Mouse (Mus musculus) forebrain, postnatal 0 days (tissue): ENCODE measurements around the gene Gpank1. TPM values are rescaled to one million over a fixed set of nuclear protein-coding genes. Genes with fewer than 3 reads are reported as not detected.

Experiments used
- ATAC-seq: fragments of 200-750 bp; cut with Nextera tagmentation; 2 replicates; pipeline ENCODE4 v1.8.0; 2017; ENCODE audit warnings: mild to moderate bottlenecking, moderate library complexity
- DNase-seq: peaks from one replicate; pipeline ENCODE4 v3.0.0-alpha.2; 2015
- H3K27ac ChIP-seq: fragments of 300-500 bp; sonication (generic); 2 replicates; pipeline ENCODE4 v1.5.1; 2014; ENCODE audit warnings: low read depth, mild to moderate bottlenecking, antibody characterized with exemption, low read length, moderate library complexity, mixed read lengths
- H3K27me3 ChIP-seq: fragments of 300-500 bp; sonication (generic); 2 replicates; pipeline ENCODE4 v1.6.1; 2014; ENCODE audit warnings: mild to moderate bottlenecking, low read length, mixed read lengths; ENCODE audit not compliant: insufficient read depth
- H3K36me3 ChIP-seq: fragments of 300-500 bp; sonication (generic); 2 replicates; pipeline ENCODE4 v1.6.1; 2014; ENCODE audit warnings: mild to moderate bottlenecking, moderate library complexity; ENCODE audit not compliant: insufficient read depth
- H3K4me1 ChIP-seq: fragments of 300-500 bp; sonication (generic); 2 replicates; pipeline ENCODE4 v1.6.1; 2014; ENCODE audit warnings: antibody characterized with exemption; ENCODE audit not compliant: insufficient read depth
- H3K4me2 ChIP-seq: fragments of 300-500 bp; sonication (generic); 2 replicates; pipeline ENCODE4 v1.6.1; 2014; ENCODE audit warnings: low read depth, mild to moderate bottlenecking, moderate library complexity
- H3K4me3 ChIP-seq: fragments of 300-500 bp; sonication (generic); 2 replicates; pipeline ENCODE4 v1.5.1; 2014; ENCODE audit warnings: low read depth, low read length, mixed read lengths
- H3K9ac ChIP-seq: fragments of 300-500 bp; sonication (generic); 2 replicates; pipeline ENCODE4 v1.6.1; 2014; ENCODE audit warnings: mild to moderate bottlenecking
- H3K9me3 ChIP-seq: fragments of 300-500 bp; sonication (generic); 2 replicates; pipeline ENCODE4 v1.6.1; 2016; ENCODE audit warnings: low read length
- CTCF ChIP-seq: sonication (generic); IDR thresholded peaks from 2 replicates; pipeline ENCODE4 v1.5.1; 2016; ENCODE audit warnings: antibody characterized with exemption, control low read depth, low read depth
- WGBS: fragments of 180-500 bp; shearing (Covaris S2); extraction: QIAGEN DNeasy Blood & Tissue Kit; methylation state at CpG from one replicate; pipeline ENCODE4 v1.1.7; 2014; 5-methylcytosine and 5-hydroxymethylcytosine counted together
- polyA plus RNA-seq: library from polyadenylated mRNA; unstranded; fragments of >200 nt; fragmentation: Nextera tagmentation; extraction: Ambion mirVana; gene quantifications from 2 replicates; pipeline ENCODE4 v1.2.1, GENCODE M21; 2015
- total RNA-seq: library from RNA; depleted of rRNA; stranded (reverse); fragments of >200 nt; gene quantifications from 2 replicates; pipeline ENCODE4 v1.2.3, GENCODE M21; 2014

Gpank1 gene
- total and polyA plus RNA-seq, 2 experiments from 2014 or later = 16.9 to 19.7 TPM

- Histone ChIP-seq H3K4me3 (no peak overlapping the region), H3K4me2 (no peak overlapping the region), H3K27me3 (no peaks in the 10 kb centered on the region), H3K4me1 (no peaks in the 10 kb centered on the region), H3K9ac (no peak overlapping the region), H3K36me3 (peaks cover 98% of the 10 kb centered on the region), H3K27ac (no peak overlapping the region), H3K9me3 (no peaks in the 10 kb centered on the region)
- no peak for ATAC-seq
- 90% methylated on average over 12 of the region's 12 CpGs for WGBS
- no peak for DNase-seq
- TF ChIP-seq CTCF = no peak
These were observed 34.2 kb downstream of the Gpank1 start for GRCm38 (mm10) chr17:35155451-35155850.

- H3K36me3 ChIP-seq = peaks cover 100% of the 10 kb centered on the region
- no peak overlapping the region for H3K27ac ChIP-seq
- H3K4me1 ChIP-seq = no peaks in the 10 kb centered on the region
- H3K27me3 ChIP-seq = no peaks in the 10 kb centered on the region
- DNase-seq = no peak
- ATAC-seq = no peak
- WGBS = 89% methylated on average over 33 of the region's 33 CpGs
- no peaks in the 10 kb centered on the region for H3K9me3 ChIP-seq
- no peak overlapping the region for H3K9ac ChIP-seq
- H3K4me3 ChIP-seq = no peak overlapping the region
- TF ChIP-seq CTCF = no peak
- H3K4me2 ChIP-seq = no peak overlapping the region
These were observed 35.4 kb downstream of the Gpank1 start for GRCm38 (mm10) chr17:35156461-35157200.

- H3K9me3 ChIP-seq = no peaks in the 10 kb centered on the region
- no peak for ATAC-seq
- DNase-seq = no peak
- no peaks in the 10 kb centered on the region for H3K27me3 ChIP-seq
- H3K4me1 ChIP-seq = peaks cover 2% of the 10 kb centered on the region; the same call in 1 of the 2 replicates
- no peak overlapping the region for H3K4me2 ChIP-seq
- H3K27ac ChIP-seq = no peak overlapping the region
- H3K4me3 ChIP-seq = no peak overlapping the region
- H3K9ac ChIP-seq = no peak overlapping the region
- 94% methylated on average over 8 of the region's 8 CpGs for WGBS
- peaks cover 100% of the 10 kb centered on the region for H3K36me3 ChIP-seq
- TF ChIP-seq CTCF = no peak
These were observed 36.0 kb downstream of the Gpank1 start for GRCm38 (mm10) chr17:35157254-35157653.

- H3K36me3 ChIP-seq = peaks cover 98% of the 10 kb centered on the region
- no peak for TF ChIP-seq CTCF
- DNase-seq (no peak), ATAC-seq (no peak)
- no peak overlapping the region for H3K27ac ChIP-seq
- no peak overlapping the region for H3K4me3 ChIP-seq
- no peak overlapping the region for H3K4me2 ChIP-seq
- no peaks in the 10 kb centered on the region for H3K27me3 ChIP-seq
- peaks cover 7% of the 10 kb centered on the region for H3K4me1 ChIP-seq
- 94% methylated on average over 8 of the region's 8 CpGs for WGBS
- H3K9me3 ChIP-seq = no peaks in the 10 kb centered on the region
- H3K9ac ChIP-seq = no peak overlapping the region
These were observed 36.5 kb downstream of the Gpank1 start for GRCm38 (mm10) chr17:35157661-35158175.

- Histone ChIP-seq H3K36me3 (peaks cover 87% of the 10 kb centered on the region), H3K4me1 (peaks cover 10% of the 10 kb centered on the region), H3K4me2 (no peak overlapping the region), H3K4me3 (no peak overlapping the region), H3K27me3 (no peaks in the 10 kb centered on the region), H3K27ac (no peak overlapping the region), H3K9me3 (no peaks in the 10 kb centered on the region), H3K9ac (no peak overlapping the region)
- 93% methylated on average over 16 of the region's 16 CpGs for WGBS
- no peak for ATAC-seq
- TF ChIP-seq CTCF = no peak
- DNase-seq = no peak
These were observed 37.8 kb downstream of the Gpank1 start for GRCm38 (mm10) chr17:35158850-35159593.

GRCm38 (mm10) chr17:35159638-35160037 lies 38.4 kb downstream of the Gpank1 start:
- peaks cover 81% of the 10 kb centered on the region for H3K36me3 ChIP-seq
- no peaks in the 10 kb centered on the region for H3K9me3 ChIP-seq
- H3K4me3 ChIP-seq = no peak overlapping the region

GRCm38 (mm10) chr17:35161421-35161820 lies 40.2 kb downstream of the Gpank1 start:
- no peak overlapping the region for H3K4me3 ChIP-seq
- DNase-seq (no peak), ATAC-seq (no peak)
- peaks cover 16% of the 10 kb centered on the region for H3K4me1 ChIP-seq
- no peak overlapping the region for H3K27ac ChIP-seq
- H3K9ac ChIP-seq = no peak overlapping the region
- H3K27me3 ChIP-seq = no peaks in the 10 kb centered on the region
- H3K9me3 ChIP-seq = no peaks in the 10 kb centered on the region
- peaks cover 63% of the 10 kb centered on the region for H3K36me3 ChIP-seq
- no peak overlapping the region for H3K4me2 ChIP-seq
- no peak for TF ChIP-seq CTCF
- WGBS = 88% methylated on average over 11 of the region's 11 CpGs

More at GRCm38 (mm10) chr17:35159638-35160037, 38.4 kb downstream of the Gpank1 start:
- Histone ChIP-seq H3K4me2 (no peak overlapping the region), H3K4me1 (peaks cover 10% of the 10 kb centered on the region), H3K27me3 (no peaks in the 10 kb centered on the region), H3K27ac (no peak overlapping the region), H3K9ac (no peak overlapping the region)
- TF ChIP-seq CTCF = no peak
- ATAC-seq (no peak), DNase-seq (no peak)
- WGBS = 84% methylated on average over 7 of the region's 7 CpGs
